Mouse (Mus musculus) brain, adult 2 months (tissue): ENCODE data around the gene 4930579F01Rik.
A peak's percentile ranks its signal among the peaks of the same experiment; 100 is the strongest.

Source experiments
- DNase-seq: peaks from one replicate; pipeline ENCODE4 v3.0.0; 2011; ENCODE audit warnings: low read depth, low spot score

The 4930579F01Rik gene

GRCm38 (mm10) chr3:138193683-138194302 is at the start of gene 4930579F01Rik:
4930579F01Rik (minus strand) TSS chr3:138193825.
- no peak for DNase-seq

- DNase-seq: no peak
Measured at GRCm38 (mm10) chr3:138242933-138243332, 49.3 kb upstream of the 4930579F01Rik start.

GRCm38 (mm10) chr3:138242021-138242726 is 48.5 kb upstream of the 4930579F01Rik start:
- no peak for DNase-seq

- no peak for DNase-seq
Measured at GRCm38 (mm10) chr3:138241371-138241770, 47.7 kb upstream of the 4930579F01Rik start.

GRCm38 (mm10) chr3:138240942-138241341 is 47.3 kb upstream of the 4930579F01Rik start:
- DNase-seq: no peak

- DNase-seq: peak; percentile 13
Measured at GRCm38 (mm10) chr3:138240411-138240810, 46.8 kb upstream of the 4930579F01Rik start.

GRCm38 (mm10) chr3:138239461-138239860 is 45.8 kb upstream of the 4930579F01Rik start:
- DNase-seq: no peak

GRCm38 (mm10) chr3:138238046-138238445 is 44.4 kb upstream of the 4930579F01Rik start:
- no peak for DNase-seq

GRCm38 (mm10) chr3:138236546-138237163 is 43.0 kb upstream of the 4930579F01Rik start:
- peak; percentile 22 for DNase-seq

- no peak for DNase-seq
Measured at GRCm38 (mm10) chr3:138231531-138231930, 37.9 kb upstream of the 4930579F01Rik start.

GRCm38 (mm10) chr3:138230266-138230665 is 36.6 kb upstream of the 4930579F01Rik start:
- DNase-seq: no peak

GRCm38 (mm10) chr3:138229448-138229847 is 35.8 kb upstream of the 4930579F01Rik start:
- DNase-seq: no peak

GRCm38 (mm10) chr3:138227782-138228181 is 34.2 kb upstream of the 4930579F01Rik start:
- DNase-seq: no peak

GRCm38 (mm10) chr3:138227082-138227481 is 33.5 kb upstream of the 4930579F01Rik start:
- no peak for DNase-seq

GRCm38 (mm10) chr3:138226476-138226875 is 32.9 kb upstream of the 4930579F01Rik start:
- DNase-seq: no peak

- DNase-seq: no peak
Measured at GRCm38 (mm10) chr3:138225853-138226252, 32.2 kb upstream of the 4930579F01Rik start.

- no peak for DNase-seq
Measured at GRCm38 (mm10) chr3:138225331-138225730, 31.7 kb upstream of the 4930579F01Rik start.

GRCm38 (mm10) chr3:138224363-138224954 is 30.8 kb upstream of the 4930579F01Rik start:
- DNase-seq: no peak

GRCm38 (mm10) chr3:138222952-138223351 is 29.3 kb upstream of the 4930579F01Rik start:
- peak; percentile 77 for DNase-seq

- DNase-seq: no peak
Measured at GRCm38 (mm10) chr3:138222511-138222910, 28.9 kb upstream of the 4930579F01Rik start.

- no peak for DNase-seq
Measured at GRCm38 (mm10) chr3:138221116-138221515, 27.5 kb upstream of the 4930579F01Rik start.

GRCm38 (mm10) chr3:138217631-138218264 is 24.1 kb upstream of the 4930579F01Rik start, which contains the start of gene Adh7:
Adh7 (plus strand) TSS chr3:138217760.
- no peak for DNase-seq
